Mouse (Mus musculus) G1E (cell line): ENCODE results near the gene Commd9.

ENCODE experiments used
- CTCF ChIP-seq: IDR thresholded peaks from 2 replicates; pipeline ENCODE4 v1.5.1; 2012; ENCODE audit warnings: low read depth, low read length, inconsistent platforms, mixed read lengths
- GATA1 ChIP-seq: IDR thresholded peaks from 2 replicates; pipeline ENCODE4 v1.6.1; 2012; ENCODE audit warnings: borderline replicate concordance, low read length, inconsistent platforms, mixed read lengths
- TAL1 ChIP-seq: conservative IDR thresholded peaks from 2 replicates; pipeline ENCODE4 v1.6.1; 2012; ENCODE audit warnings: low read depth, low read length, inconsistent platforms, mixed read lengths

DNA sequence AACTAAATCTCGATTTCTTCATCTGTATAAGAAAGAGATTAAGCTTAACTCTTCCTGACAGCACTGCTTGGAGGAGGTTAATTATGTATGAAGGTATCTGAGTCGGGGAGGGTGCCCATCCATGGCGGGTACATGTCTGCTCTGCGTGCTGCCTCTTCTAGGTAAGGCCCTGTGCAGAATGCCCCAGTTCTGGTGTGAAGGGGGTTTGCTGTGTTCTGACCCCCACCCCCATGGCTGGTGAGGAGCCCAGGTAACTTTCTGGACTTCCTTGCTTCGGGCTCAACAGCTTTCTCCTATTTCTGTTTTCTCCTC lies 20.3 kb downstream of the Commd9 start:
- TF ChIP-seq CTCF (no peak), GATA1 (no peak), TAL1 (no peak)
